Mouse (Mus musculus) left cerebral cortex, adult 9 months (tissue): ENCODE data around the gene Acot10.
"Not testable (repeated sequence)": the region's sequence is repeated elsewhere in the genome, so short reads cannot be mapped to it uniquely, and the experiment has no call there.

ENCODE experiments used
- DNase-seq, 2 experiments: peaks; one replicate each; pipeline ENCODE4 v3.0.0; 2022; ENCODE audit warnings: low spot score in 2 of 2

Gene Acot10

GRCm38 (mm10) chr15:20666650-20667049 is at the start of gene Acot10:
Acot10 (minus strand) TSS chr15:20666750.
- DNase-seq = no peak

GRCm38 (mm10) chr15:20711859-20712258 is 45.3 kb upstream of the Acot10 start:
- DNase-seq = peak in 1 of 2 experiments; percentile 7

- no peak for DNase-seq
Observed at GRCm38 (mm10) chr15:20696229-20696628, 29.7 kb upstream of the Acot10 start.

GRCm38 (mm10) chr15:20684200-20684599 is 17.6 kb upstream of the Acot10 start:
- no peak for DNase-seq

DNA sequence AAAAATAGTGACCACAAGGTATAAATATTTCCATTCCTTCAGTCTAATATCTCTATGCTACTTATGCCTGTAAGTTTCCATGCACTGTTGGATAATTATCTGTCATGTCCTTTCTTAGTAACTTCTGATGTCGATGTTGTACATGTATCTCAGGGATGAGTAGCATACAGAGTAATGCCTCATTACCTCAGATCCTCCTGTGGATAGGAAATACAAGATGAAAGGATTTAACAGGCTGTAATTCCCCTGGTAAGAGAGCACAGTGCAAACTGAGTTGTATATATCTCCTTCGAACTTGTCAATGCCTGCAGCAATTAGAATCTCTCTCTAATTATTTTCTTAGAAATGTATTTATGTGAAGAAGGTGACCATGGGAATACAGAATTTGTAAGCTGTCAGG is 16.2 kb upstream of the Acot10 start:
- no peak for DNase-seq

DNA sequence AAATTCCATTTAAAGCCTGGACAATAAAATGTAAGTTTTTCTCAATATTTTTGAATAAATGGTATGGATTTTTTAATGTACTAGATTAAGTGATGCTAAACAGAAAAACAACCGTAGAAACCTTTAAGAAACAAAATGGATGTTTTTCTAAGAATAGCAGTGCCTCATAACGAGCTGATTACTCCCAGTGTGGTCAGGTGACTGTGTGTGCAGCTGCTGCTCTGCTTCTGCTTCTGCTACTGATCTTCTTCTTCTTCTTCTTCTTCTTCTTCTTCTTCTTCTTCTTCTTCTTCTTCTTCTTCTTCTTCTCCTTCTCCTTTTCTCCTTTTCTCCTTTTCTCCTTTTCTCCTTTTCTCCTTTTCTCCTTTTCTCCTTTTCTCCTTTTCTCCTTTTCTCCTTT is 3.0 kb upstream of the Acot10 start:
- not testable (repeated sequence) for DNase-seq

GRCm38 (mm10) chr15:20667989-20668388 is 1.4 kb upstream of the Acot10 start:
- no peak for DNase-seq

- DNase-seq = no peak
Observed at GRCm38 (mm10) chr15:20667350-20667749, 800 bp upstream of the Acot10 start.

DNA sequence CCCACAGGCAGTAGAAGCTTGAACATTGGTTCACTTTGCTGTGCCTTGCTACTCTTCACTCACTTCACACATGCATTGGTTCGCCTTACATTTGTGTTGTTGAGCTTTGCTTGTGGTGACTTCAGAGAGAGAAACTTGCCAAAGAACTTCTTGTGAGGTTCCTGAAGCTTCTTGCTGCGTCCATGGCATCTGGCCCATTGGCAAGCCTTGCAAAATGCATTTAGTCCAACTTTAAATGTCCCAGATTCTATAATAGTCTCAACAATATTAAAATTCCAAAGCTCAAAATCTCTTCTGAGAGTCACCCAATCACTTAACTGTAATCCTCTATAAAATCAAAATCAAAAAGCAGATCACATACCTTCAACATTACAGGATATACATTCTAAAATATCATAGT is 6.3 kb downstream of the Acot10 start:
- no peak for DNase-seq

DNA sequence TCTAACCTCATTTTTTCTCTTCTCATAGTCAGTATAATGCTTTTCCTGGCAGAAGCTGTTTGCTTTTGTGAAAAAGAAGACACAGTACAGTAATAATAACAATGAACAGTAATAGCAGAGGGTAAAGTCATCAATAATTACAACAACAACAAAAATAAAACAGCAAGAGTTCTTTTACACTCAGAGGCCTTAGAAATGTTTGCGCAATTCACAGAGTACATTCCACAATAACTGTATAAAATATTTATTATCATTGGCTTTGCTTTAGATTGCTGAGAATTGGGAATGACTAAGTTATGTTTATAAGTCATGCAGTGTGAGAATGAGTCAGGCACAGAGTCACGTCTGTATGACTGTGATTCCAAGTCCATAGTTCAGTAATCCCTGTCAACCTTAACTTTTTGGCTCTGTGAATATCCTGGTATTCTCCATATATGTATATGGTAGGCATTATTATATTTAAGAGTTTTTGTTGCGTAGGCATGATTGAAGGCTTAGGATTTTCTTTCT is 23.6 kb downstream of the Acot10 start:
- DNase-seq = no peak

DNA sequence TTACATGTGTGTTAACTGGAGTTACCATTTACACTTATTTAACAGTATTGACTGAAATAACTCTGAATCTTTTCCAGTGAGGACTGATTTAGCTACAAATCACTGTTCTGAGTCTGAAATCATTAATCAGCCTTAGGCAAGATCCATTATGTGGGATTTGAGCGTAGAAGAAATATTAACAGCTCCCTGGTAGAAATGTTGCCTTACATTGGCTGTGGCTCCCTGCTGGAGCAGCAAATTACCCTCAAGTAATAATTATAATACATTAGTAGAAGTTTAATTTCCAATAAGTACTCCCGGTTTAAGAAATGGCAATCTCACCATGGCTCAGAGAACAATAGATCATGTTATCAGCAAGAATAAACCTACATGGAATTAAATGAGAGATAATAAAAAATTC is 27.4 kb downstream of the Acot10 start:
- no peak for DNase-seq

GRCm38 (mm10) chr15:20634593-20634992 is 32.0 kb downstream of the Acot10 start:
- DNase-seq = peak in 1 of 2 experiments; percentile 27
